9 mouse cellular contexts compared by ENCODE assay signal in the genomic region with DNA sequence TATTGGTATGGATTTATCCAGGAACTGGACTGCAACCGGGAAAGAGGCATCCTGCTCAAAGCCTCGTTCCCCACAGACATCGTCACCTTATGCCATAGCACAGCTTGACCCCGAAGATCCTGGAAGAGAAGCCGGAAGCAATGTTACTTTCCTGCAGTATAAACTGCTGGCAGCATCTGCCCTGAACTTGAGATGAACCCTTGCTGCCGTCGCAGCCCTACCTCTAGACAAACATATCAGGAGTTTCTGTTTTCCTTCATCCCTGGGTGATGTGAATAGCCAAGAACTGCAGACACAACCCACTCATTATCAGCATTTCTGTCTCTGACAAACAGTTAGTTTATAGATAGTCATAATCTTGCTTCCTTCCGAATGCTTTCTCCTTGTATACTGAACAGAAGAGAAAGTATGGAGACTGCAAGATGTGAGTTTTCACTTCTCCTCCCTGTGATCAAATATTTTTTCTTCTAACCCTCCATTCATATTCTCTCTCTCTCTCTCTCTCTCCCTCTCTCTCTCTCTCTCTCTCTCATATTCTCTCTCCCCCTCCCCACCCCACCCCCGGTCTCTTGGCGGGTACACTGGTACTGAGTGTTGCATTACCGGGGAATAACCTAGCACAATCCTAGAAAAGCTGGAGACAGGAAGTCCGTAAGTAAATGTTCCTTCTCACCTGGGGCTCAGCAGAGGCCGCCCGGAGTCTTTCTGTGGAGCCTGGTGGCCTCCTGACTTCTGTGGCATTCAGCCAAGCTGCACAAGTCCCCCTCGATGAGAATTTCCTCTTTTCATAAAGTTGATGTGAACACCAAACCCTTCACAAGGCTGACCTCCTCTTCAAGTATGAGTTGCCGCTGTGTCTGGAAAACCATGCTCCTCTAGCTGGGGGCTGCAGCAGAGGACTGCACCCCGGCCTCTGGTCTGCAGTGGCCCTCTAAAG.
DNase-seq lines count a peak whose midpoint lies in the region; ATAC-seq lines count a peak whose summit lies in the region.
"Had no signal": no experiment of that assay in that cellular context is flagged by ENCODE, and none has a peak within 500 bp of the region (broad histone marks: within the 10 kb centered on the region; RNA-seq: fewer than 3 reads in every experiment).

No protein-coding gene starts in this region.

- no peak overlapping the region; the same call in 1 of the 2 replicates for H3K4me3 ChIP-seq in heart, embryonic 13.5 days

- DNase-seq in adrenal gland, adult 2 months = peak; percentile 46
- no peak for DNase-seq in adrenal gland, adult 18-20 months (ENCODE audit: low spot score in 2 of 2)
- peak; percentile 70 for DNase-seq in kidney, postnatal 10 days
- DNase-seq in cerebellum, adult 11-12 months = no peak
- no peak for DNase-seq in urinary bladder, postnatal 25 days (ENCODE audit: low spot score)
- no peak for DNase-seq in layer of hippocampus, adult 9-10 months (ENCODE audit: low spot score)

- H3K27ac ChIP-seq in heart, embryonic 13.5 days (replicated peaks) = peak overlapping the region; percentile 86

- H3K4me2 ChIP-seq in heart, embryonic 13.5 days = peak overlapping the region; percentile 55

- no peak; the same call in none of the 2 replicates for ATAC-seq in heart, embryonic 13.5 days (ENCODE audit: extremely low read depth, insufficient number of reproducible peaks, low FRiP score, low TSS enrichment)
- peak; percentile 51; the same call in 1 of the 2 replicates for ATAC-seq in megakaryocyte progenitor cell, adult 5-6 weeks (replicated peaks; ENCODE audit: poor library complexity)
- ATAC-seq: forebrain, embryonic 14.5 days had no signal

- H3K9me3 ChIP-seq in heart, embryonic 13.5 days = no peaks in the 10 kb centered on the region

- peak overlapping the region; percentile 3 for H3K9ac ChIP-seq in heart, embryonic 13.5 days

- WGBS in heart, embryonic 13.5 days = 29% methylated on average over 17 of the region's 17 CpGs

- H3K36me3 ChIP-seq in heart, embryonic 13.5 days = 0 out of 2 replicates have a peak, but pooled peaks cover 8% of the 10 kb centered on the region

- H3K27me3 ChIP-seq in heart, embryonic 13.5 days (replicated peaks) = no peaks in the 10 kb centered on the region

- peaks cover 53% of the 10 kb centered on the region for H3K4me1 ChIP-seq in heart, embryonic 13.5 days

Comparison
In these comparisons a context has a peak if more than half of its experiments do, and no peak if none do; other contexts are left out.
1. DNase-seq: peak in adrenal gland, adult 2 months (single experiment) and kidney, postnatal 10 days (single experiment); none in adrenal gland, adult 18-20 months (0 of 2), cerebellum, adult 11-12 months (single experiment), urinary bladder, postnatal 25 days (single experiment) and layer of hippocampus, adult 9-10 months (single experiment).